Mouse (Mus musculus) CH12.LX (cell line): ENCODE measurements around the gene Angel2. TPM values are rescaled to one million over a fixed set of nuclear protein-coding genes. Genes with fewer than 3 reads are reported as not detected.

Experiments
- DNase-seq: peaks from one replicate; pipeline ENCODE4 v3.0.0-alpha.2; 2013; ENCODE audit errors: extremely low read depth
- H3K27ac ChIP-seq: 2 replicates; pipeline ENCODE4 v1.5.1; 2012; ENCODE audit warnings: low read depth, mild to moderate bottlenecking, control low read depth, moderate library complexity; ENCODE audit not compliant: insufficient read depth
- H3K27me3 ChIP-seq: replicated peaks from 2 replicates; pipeline ENCODE3; 2012; ENCODE audit warnings: inconsistent platforms
- H3K36me3 ChIP-seq, 2 experiments: replicated peaks in 1 of 2; 2 replicates each; pipeline versions ENCODE3 to v1.6.1; 2012; ENCODE audit warnings: inconsistent platforms in 1 of 2, low read length in 1 of 2, mild to moderate bottlenecking in 1 of 2, mixed read lengths in 1 of 2, moderate library complexity in 1 of 2; ENCODE audit not compliant: control insufficient read depth in 1 of 2, insufficient read depth in 1 of 2
- H3K4me1 ChIP-seq, 2 experiments: 2 replicates each; pipeline ENCODE4 v1.6.1; 2012; ENCODE audit warnings: inconsistent platforms in 1 of 2, moderate library complexity in 1 of 2; ENCODE audit not compliant: insufficient read depth in 2 of 2, control insufficient read depth in 1 of 2
- H3K4me2 ChIP-seq: 2 replicates; pipeline ENCODE4 v1.6.1; 2012; ENCODE audit warnings: low read depth, mild to moderate bottlenecking, control low read depth; ENCODE audit not compliant: poor library complexity, insufficient read depth, severe bottlenecking
- H3K4me3 ChIP-seq, 3 experiments: fragments of 150-350 bp in 1 of 3; sonication (generic) in 1 of 3; replicated peaks in 1 of 3; 2 replicates each; pipeline versions ENCODE3 to v1.5.1; 2011 to 2012; ENCODE audit warnings: low read depth in 2 of 3, low read length in 2 of 3, mild to moderate bottlenecking in 2 of 3, moderate library complexity in 2 of 3, control low read depth in 1 of 3, improper control_type of control experiment in 1 of 3, inconsistent platforms in 1 of 3, mixed read lengths in 1 of 3; ENCODE audit not compliant: poor library complexity in 1 of 3
- H3K79me2 ChIP-seq: replicated peaks from 2 replicates; pipeline ENCODE4 v1.6.1; 2012; ENCODE audit warnings: mild to moderate bottlenecking, moderate library complexity; ENCODE audit not compliant: control insufficient read depth, poor library complexity, insufficient read depth, severe bottlenecking; ENCODE audit errors: extremely low read depth
- H3K9ac ChIP-seq: 2 replicates; pipeline ENCODE4 v1.6.1; 2012; ENCODE audit warnings: low read depth, mild to moderate bottlenecking, control low read depth, moderate library complexity; ENCODE audit not compliant: insufficient read depth
- H3K9me3 ChIP-seq: replicated peaks from 2 replicates; pipeline ENCODE3; 2012; ENCODE audit warnings: low read length, inconsistent platforms, mixed read lengths
- BHLHE40 ChIP-seq: IDR thresholded peaks from 2 replicates; pipeline ENCODE4 v1.6.1; 2011; ENCODE audit warnings: mild to moderate bottlenecking, low read depth, low read length, improper control_type of control experiment
- CTCF ChIP-seq, 2 experiments: IDR thresholded peaks in 1 of 2; conservative IDR thresholded peaks in 1 of 2; 2 replicates each; pipeline ENCODE4 v1.5.1; 2011 to 2012; ENCODE audit warnings: low read depth in 2 of 2, low read length in 2 of 2, improper control_type of control experiment in 1 of 2, inconsistent platforms in 1 of 2, mild to moderate bottlenecking in 1 of 2, moderate library complexity in 1 of 2
- E2F4 ChIP-seq: IDR thresholded peaks from 2 replicates; pipeline ENCODE4 v1.6.1; 2011; ENCODE audit warnings: low read depth, low read length, improper control_type of control experiment; ENCODE audit not compliant: insufficient replicate concordance
- EP300 ChIP-seq: IDR thresholded peaks from 2 replicates; pipeline ENCODE4 v1.6.1; 2011; ENCODE audit warnings: low read length, improper control_type of control experiment
- JUN ChIP-seq: IDR thresholded peaks from 2 replicates; pipeline ENCODE4 v1.6.1; 2011; ENCODE audit warnings: low read depth, mild to moderate bottlenecking, low read length, improper control_type of control experiment, moderate library complexity; ENCODE audit not compliant: insufficient read depth
- MAFK ChIP-seq: IDR thresholded peaks from 2 replicates; pipeline ENCODE4 v1.6.1; 2011; ENCODE audit warnings: low read length, improper control_type of control experiment; ENCODE audit not compliant: insufficient replicate concordance
- MAX ChIP-seq: IDR thresholded peaks from 2 replicates; pipeline ENCODE4 v1.6.1; 2011; ENCODE audit warnings: low read length, improper control_type of control experiment
- MAZ ChIP-seq: IDR thresholded peaks from 2 replicates; pipeline ENCODE4 v1.6.1; 2012; ENCODE audit warnings: low read depth, mild to moderate bottlenecking, inconsistent platforms, low read length, improper control_type of control experiment, moderate library complexity
- MYC ChIP-seq: IDR thresholded peaks from 2 replicates; pipeline ENCODE4 v1.6.1; 2011; ENCODE audit warnings: low read depth, mild to moderate bottlenecking, improper control_type of control experiment, low read length
- NELFE ChIP-seq: IDR thresholded peaks from 2 replicates; pipeline ENCODE4 v1.6.1; 2011; ENCODE audit warnings: low read depth, low read length, improper control_type of control experiment
- PAX5 ChIP-seq: IDR thresholded peaks from 2 replicates; pipeline ENCODE4 v1.6.1; 2012; ENCODE audit warnings: low read length, inconsistent platforms, mixed read lengths
- POLR2AphosphoS2 ChIP-seq: IDR thresholded peaks from 2 replicates; pipeline ENCODE4 v1.6.1; 2011; ENCODE audit warnings: low read depth, low read length, improper control_type of control experiment
- RAD21 ChIP-seq: IDR thresholded peaks from 2 replicates; pipeline ENCODE4 v1.6.1; 2011; ENCODE audit warnings: low read depth, mild to moderate bottlenecking, low read length, improper control_type of control experiment, moderate library complexity
- RCOR1 ChIP-seq: conservative IDR thresholded peaks from 2 replicates; pipeline ENCODE4 v1.6.1; 2012; ENCODE audit warnings: low read depth, mild to moderate bottlenecking, inconsistent platforms, low read length, improper control_type of control experiment
- SIN3A ChIP-seq: IDR thresholded peaks from 2 replicates; pipeline ENCODE4 v1.6.1; 2012; ENCODE audit warnings: low read length, improper control_type of control experiment, inconsistent platforms
- SMC3 ChIP-seq: IDR thresholded peaks from 2 replicates; pipeline ENCODE4 v1.6.1; 2011; ENCODE audit warnings: low read depth, low read length, improper control_type of control experiment
- TBP ChIP-seq: conservative IDR thresholded peaks from 2 replicates; pipeline ENCODE4 v1.6.1; 2011; ENCODE audit warnings: low read depth, low read length, improper control_type of control experiment
- TCF12 ChIP-seq: IDR thresholded peaks from 2 replicates; pipeline ENCODE4 v1.6.1; 2014; ENCODE audit warnings: low read depth, mild to moderate bottlenecking, inconsistent platforms, low read length, improper control_type of control experiment
- USF1 ChIP-seq: IDR thresholded peaks from 2 replicates; pipeline ENCODE4 v1.6.1; 2014; ENCODE audit warnings: low read depth, mild to moderate bottlenecking, inconsistent platforms, low read length, improper control_type of control experiment
- ZC3H11A ChIP-seq: IDR thresholded peaks from 2 replicates; pipeline ENCODE4 v1.6.1; 2012; ENCODE audit warnings: low read depth, mild to moderate bottlenecking, inconsistent platforms, low read length, improper control_type of control experiment
- ZMIZ1 ChIP-seq: IDR thresholded peaks from 2 replicates; pipeline ENCODE4 v1.6.1; 2012; ENCODE audit warnings: low read depth, mild to moderate bottlenecking, inconsistent platforms, low read length, improper control_type of control experiment
- dilution Hi-C: fragments of 300-500 bp; cut with MboI; formaldehyde crosslinking; loops from 2 replicates; pipeline ENCODE4 v1.14.3; 2020; ENCODE audit warnings: low sequenced_read_pairs; ENCODE audit not compliant: extremely low pct_unique_long_range_greater_than_20kb, extremely low pct_ligation_motif_present
- in situ Hi-C: fragments of 300-500 bp; cut with MboI; formaldehyde crosslinking; loops from 3 replicates; pipeline ENCODE4 v1.14.3; 2019; ENCODE audit warnings: low sequenced_read_pairs, low pct_ligation_motif_present, low pct_unique_long_range_greater_than_20kb, mixed read lengths
- polyA plus RNA-seq: library from polyadenylated mRNA; unstranded; fragments of >175 nt; gene quantifications from 2 replicates; pipeline ENCODE4 v1.2.1, GENCODE M21; 2012; ENCODE audit warnings: low read depth; ENCODE audit not compliant: insufficient read length
- total RNA-seq, 2 experiments: library from RNA; depleted of rRNA; stranded (reverse); fragments of 300-350 nt in 1 of 2; fragments of >200 nt in 1 of 2; gene quantifications; 2 replicates each; pipeline ENCODE4 v1.2.3; 2012 to 2014

The Angel2 gene
- total and polyA plus RNA-seq, 3 experiments, result 24.4 to 49.9 (median 34.8) TPM

DNA sequence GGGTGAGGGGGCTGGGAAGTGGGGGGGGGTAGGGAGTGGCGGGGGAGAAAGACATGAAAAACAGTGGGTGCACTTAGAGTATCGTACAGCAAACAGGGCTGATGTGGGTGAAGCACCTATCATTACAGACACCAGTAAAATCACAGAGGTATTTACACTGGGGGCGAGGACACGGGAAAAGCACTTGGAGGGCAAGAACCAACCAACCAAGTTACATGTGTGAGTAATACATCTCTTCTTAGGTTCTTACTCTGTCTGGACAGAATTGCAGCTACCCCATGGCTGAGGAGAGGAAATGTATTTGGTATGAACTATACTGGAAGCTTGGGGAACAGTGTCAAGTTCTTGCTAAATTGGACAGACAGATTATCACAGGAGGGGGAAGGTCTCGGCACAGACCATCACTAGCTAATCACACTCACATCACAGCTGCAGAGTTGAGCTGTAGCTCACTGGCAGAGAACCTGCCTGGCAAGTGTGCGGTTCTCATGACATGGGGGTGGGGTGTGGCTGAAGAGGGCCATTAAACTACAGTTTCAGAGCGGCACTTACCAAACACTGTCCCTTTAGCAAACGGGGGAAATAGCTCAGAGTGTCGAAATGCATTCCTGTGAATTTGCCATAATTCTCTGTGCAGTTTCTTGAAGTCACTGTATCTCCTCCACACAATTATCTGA, 25.9 kb upstream of the Angel2 start:
- H3K4me3 ChIP-seq, result no peak overlapping the region
- no peaks in the 10 kb centered on the region for H3K9me3 ChIP-seq
- TF ChIP-seq NELFE, result no peak
- TF ChIP-seq CTCF (conservative IDR thresholded peaks at IDR 0.05 in 1 of 2, IDR thresholded peaks at IDR 0.05 in 1 of 2; ENCODE audit: low read depth in 2 of 2, low read length in 2 of 2), result no peak
- no peak for TF ChIP-seq RCOR1
- TF ChIP-seq TBP, result no peak
- no peak for TF ChIP-seq USF1
- TF ChIP-seq TCF12, result no peak
- no peak for TF ChIP-seq MAFK
- TF ChIP-seq MAX, result no peak
- no peak for TF ChIP-seq SIN3A
- no peak for TF ChIP-seq JUN
- TF ChIP-seq BHLHE40, result no peak
- no peak for TF ChIP-seq PAX5
- peaks cover 0 to 6% of the 10 kb centered on the region in 2 experiments; a peak in 1 of 4 replicates for H3K4me1 ChIP-seq
- no peak overlapping the region for H3K9ac ChIP-seq
- in situ Hi-C loops (no loop called here), dilution Hi-C loops (no loop called here)
- no peaks in the 10 kb centered on the region for H3K27me3 ChIP-seq
- DNase-seq, result no peak
- H3K79me2 ChIP-seq, result no peaks in the 10 kb centered on the region
- H3K36me3 ChIP-seq, result peaks cover 23 to 65% of the 10 kb centered on the region in 2 experiments
- H3K4me2 ChIP-seq, result no peak overlapping the region
- H3K27ac ChIP-seq, result no peak overlapping the region

DNA sequence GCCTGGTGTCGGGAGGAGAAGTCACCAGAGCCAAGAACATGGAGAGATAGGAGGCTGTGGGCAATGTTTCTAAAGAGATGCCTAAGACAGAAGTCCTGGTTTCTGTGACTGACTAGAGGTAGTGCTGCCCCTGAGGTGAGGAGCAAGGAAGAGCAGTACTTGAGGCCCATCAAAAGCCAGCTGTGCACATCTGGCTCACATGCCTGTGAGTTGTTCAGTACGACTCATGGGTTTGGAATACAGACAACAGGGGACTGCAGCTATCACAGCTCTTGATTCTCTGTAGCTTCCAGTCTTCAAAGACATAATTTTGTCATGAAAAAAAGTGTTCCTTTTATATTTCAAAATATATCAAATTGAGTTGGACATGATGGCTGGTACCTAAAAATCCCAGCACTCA, 23.8 kb upstream of the Angel2 start:
- Histone ChIP-seq H3K9me3 (no peaks in the 10 kb centered on the region), H3K79me2 (no peaks in the 10 kb centered on the region), H3K4me2 (no peak overlapping the region), H3K4me3 (no peak overlapping the region), H3K9ac (no peak overlapping the region), H3K4me1 (peaks cover 0 to 6% of the 10 kb centered on the region in 2 experiments; a peak in 1 of 4 replicates), H3K27me3 (no peaks in the 10 kb centered on the region), H3K36me3 (peaks cover 29 to 71% of the 10 kb centered on the region in 2 experiments), H3K27ac (no peak overlapping the region)
- no peak for DNase-seq
- dilution Hi-C loops (no loop called here), in situ Hi-C loops (no loop called here)
- no peak for TF ChIP-seq E2F4
- no peak for TF ChIP-seq SMC3
- TF ChIP-seq RAD21, result no peak
- TF ChIP-seq ZC3H11A, result no peak
- no peak for TF ChIP-seq MAX
- TF ChIP-seq POLR2AphosphoS2, result no peak
- TF ChIP-seq EP300, result no peak
- no peak for TF ChIP-seq MYC
- TF ChIP-seq ZMIZ1, result no peak
- no peak for TF ChIP-seq MAZ
